Mouse (Mus musculus): Measurements from ENCODE around the gene Fam178b.
"Not testable (repeated sequence)": the region's sequence is repeated elsewhere in the genome, so short reads cannot be mapped to it uniquely, and the experiment has no call there.

Gene Fam178b

DNA sequence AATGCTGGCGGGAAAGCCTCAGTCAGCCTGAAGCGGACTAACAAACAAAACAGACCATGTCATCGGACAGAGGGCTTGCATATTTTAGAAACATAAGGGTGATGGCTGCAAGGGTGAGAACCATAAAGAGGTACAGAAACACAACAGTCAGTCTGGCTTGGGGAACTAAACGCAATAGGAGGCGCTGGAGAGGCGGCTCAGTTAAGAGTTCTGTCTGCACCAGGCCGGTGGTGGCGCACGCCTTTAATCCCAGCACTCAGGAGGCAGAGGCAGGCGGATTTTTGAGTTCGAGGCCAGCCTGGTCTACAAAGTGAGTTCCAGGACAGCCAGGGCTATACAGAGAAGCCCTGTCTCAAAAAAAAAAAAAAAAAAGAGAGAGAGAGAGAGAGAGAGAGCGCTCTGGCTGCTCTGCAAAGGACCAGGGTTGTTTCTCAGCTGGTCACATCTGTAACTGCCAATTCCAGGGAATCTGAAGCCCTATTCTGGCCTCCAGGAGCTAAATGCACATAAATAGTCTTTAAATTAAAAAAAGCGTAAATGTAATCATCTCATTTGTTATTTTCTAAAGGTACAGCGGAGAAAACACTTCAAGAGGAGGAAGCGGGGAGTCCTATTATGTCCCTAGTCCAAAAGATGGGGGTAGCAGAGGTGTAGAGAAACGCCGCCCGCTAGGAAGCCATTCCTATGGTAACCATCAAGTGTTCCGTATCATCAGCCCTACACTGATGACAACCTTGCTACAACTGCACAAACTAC lies 137.0 kb downstream of the Fam178b start:
- in situ Hi-C loops (cut with MboI), result no loop called here

DNA sequence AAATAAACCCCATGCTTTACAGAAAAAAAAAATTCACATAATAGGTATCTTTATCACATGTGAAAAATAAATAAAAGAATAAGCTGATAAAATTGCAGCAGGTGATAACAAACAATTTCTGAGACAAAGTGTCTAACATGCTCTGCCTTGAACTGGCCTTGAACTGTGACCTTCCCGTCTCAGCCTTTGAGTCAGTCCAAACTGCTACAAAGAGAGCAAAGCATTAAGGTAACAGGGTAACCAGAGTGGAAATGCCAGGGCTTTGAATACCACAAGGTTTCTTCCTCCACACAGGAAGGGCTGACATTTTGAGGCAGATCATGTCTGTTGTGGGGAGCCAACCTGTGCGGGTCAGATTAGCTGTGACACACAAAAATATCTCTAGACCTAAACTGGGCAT lies 137.6 kb downstream of the Fam178b start:
- in situ Hi-C loops (cut with MboI), result no loop called here

DNA sequence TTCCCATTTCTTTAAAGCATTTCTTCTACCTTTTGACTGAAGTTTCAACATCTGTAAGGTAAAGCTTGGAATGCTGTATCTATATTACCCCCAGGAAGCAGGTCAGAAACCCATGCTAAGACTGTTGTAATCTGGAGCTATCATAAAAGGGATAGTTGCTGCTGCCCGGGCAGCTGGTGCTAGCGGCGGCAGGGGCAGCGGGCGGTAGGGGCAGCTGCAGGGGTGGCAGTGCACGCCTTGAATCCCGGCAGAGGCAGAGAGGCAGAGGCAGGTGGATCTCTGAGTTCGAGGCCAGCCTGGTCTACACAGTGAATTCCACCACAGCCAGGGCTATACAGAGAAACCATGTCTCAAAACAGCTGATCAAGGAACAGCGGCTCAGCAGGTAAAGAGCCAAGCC lies 140.1 kb downstream of the Fam178b start:
- in situ Hi-C loops (cut with MboI), result no loop called here

DNA sequence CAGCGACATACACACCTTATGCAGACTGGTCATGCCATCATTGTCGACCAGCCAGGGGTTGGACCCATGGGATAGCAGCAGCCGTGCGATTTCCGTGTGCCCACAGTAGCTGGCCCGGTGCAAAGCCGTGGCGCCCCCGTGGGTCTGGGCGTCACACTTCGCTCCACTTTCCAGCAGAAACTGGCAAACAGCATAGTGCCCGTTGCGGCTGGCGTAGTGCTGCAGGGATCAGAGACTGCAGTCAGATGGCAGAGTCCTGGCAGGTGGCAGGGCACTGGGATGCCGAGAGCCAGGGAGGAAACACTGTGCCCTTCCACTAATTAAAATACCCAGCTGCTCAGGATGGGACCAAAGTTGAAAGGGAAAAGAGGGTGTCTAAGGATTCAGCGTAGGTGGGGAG lies 141.1 kb downstream of the Fam178b start:
- in situ Hi-C loops (cut with MboI), result no loop called here

DNA sequence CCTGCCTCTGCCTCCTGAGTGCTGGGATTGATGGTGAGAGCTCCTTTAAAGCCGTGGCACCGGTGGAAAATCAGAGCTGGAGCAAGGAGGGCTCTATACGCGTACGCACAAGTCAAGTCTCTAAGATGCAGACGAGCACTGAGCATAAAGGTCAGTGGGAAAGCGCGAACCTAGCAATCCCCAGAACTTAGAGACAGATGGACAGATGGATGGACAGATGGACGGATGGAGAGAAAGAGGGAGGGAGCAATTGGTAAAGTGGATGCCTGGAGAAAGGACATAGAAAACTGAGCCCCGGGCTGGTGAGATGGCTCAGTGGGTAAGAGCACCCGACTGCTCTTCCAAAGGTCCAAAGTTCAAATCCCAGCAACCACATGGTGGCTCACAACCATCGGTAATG lies 142.2 kb downstream of the Fam178b start:
- in situ Hi-C loops (cut with MboI), result no loop called here

DNA sequence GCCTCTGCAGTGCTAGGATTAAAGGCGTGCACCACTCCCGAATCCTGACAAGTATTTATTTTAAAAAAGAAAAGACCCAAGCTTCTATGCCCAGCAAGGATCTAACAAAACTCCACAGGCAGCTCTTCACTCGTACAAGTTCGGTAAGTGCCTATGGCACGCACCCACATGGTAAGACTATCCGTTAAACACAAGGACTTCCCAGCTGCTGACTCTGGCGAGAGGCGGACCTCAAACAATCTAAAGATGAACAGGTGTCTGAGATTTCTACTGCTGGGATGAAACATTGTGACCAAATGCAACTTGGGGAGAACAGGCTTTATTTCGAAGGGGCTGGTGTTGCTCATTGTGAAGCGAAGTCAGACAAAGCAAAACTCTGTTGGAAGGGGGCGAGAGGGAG lies 142.9 kb downstream of the Fam178b start:
- in situ Hi-C loops (cut with MboI), result no loop called here

DNA sequence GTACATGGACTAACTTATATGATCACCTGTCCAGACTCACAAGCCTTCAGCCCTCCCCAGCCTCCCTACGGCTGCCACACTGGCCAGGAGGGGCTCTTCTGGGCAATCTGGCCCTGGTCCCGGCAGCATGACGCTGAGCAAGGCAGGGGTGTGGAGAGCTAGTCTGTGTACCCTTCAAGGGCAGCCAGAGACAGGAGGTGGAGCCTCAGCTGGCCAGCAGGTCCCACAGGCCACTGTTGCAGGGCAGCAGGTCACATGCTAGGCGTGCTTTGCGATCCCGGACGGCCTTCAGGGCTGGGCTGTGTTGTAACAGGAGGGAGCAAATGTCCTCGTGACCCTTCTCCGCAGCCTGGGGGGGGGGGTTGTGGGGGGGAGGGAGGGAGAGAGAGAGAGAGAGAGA lies 143.8 kb downstream of the Fam178b start, which contains the start of gene Gm42417:
TSS of gene Gm42417 (minus strand) at position 244 of the 400 bp plus-strand sequence.
- in situ Hi-C loops (cut with MboI), result no loop called here

DNA sequence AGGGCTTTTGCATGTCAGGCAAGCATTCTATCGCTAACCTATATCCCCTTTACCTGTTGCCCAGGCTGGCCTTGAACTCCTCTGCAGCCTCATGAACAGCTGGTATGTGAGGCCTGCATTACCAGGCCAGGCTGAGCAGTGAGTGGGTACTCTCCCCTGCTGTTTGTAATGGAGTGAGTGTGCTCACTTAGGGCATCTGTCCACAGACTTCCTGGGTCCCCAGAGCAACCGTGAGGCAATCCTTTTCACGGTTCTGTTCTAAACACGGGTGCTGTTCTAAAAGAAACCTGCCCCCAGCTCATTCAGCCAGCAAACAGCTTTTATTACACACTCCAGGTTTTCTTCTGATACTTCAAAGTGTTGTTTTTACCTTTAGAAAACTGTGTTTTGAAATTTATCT lies 144.3 kb downstream of the Fam178b start:
- in situ Hi-C loops (cut with MboI), result no loop called here

DNA sequence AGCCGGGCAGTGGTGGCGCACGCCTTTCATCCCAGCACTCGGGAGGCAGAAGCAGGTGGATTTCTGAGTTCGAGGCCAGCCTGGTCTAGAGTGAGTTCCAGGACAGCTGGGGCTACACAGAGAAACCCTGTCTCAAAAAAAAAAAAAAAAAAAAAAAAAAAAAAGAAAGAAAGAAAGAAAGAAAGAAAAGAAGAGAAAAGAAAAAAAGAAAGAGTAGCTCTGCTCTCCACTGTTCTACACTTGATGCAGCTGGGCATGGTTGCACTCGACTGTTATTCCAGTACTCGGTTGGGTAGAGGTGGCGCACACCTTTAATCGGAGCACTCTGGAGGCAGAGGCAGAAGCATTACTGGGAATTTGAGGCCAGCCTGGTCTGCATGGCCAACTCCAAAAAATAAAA lies 146.2 kb downstream of the Fam178b start, which contains the start of gene Ankrd23:
TSS of gene Ankrd23 (minus strand) at position 101 of the 400 bp plus-strand sequence.
- in situ Hi-C loops (cut with MboI), result not testable (repeated sequence)

DNA sequence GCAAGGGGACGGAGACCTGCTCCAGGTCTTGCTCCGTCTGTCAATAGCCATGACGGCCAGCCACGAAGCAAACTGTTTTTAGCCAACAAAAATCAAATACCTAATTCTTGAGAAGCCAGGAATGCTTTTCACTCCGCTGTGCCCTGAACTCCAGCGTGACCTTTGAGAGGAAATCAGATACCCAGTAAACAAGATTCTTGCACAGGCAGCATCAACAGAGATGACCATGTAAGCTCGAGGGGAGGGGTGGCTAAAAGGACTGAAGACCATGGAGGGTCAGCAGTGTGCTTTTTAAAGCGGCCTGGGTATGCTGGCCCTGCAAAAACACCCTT lies 146.6 kb downstream of the Fam178b start:
- in situ Hi-C loops (cut with MboI), result no loop called here

DNA sequence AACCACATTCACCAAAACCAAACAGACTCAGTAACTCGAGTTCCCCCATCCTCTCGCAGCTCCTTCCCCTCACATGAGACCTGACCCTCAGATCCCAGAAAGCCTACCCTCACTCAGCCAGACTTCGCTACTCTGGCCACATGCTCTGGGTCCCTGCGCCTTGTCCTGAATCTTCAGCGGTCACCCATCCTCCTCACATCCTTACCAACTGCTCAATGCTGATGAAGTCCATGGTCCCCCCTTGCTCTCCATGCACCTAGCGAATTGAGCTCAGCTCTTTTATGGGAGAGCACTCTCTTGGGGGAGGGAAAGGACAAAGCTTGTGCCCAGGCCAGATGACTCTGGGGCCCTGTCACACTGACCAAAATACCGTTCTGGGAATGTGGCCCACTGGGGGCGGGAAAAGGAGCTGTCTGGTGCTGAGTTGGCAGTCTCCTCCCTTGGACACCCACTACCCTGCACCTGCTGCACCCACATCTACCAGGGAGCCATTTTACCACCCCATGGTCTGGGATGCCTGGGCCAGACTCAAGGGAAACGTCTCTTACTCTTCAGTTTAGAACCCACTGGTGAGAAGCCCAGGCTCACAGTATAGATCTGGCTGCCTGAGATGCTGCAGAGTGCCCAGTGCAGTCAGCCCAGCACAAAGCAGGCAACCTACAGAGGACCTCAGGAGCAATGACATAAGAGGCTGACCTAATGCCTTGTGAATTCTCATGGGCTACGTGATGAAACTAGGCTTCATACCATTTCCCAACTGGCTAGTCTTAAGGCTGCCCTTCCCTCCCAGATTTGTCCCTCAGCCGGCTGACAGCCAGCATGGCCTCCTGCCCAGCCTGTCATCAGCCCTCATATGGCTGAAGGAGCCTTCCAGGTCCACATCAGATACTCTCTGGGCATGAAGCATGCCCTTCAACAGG lies 147.2 kb downstream of the Fam178b start:
- in situ Hi-C loops (cut with MboI), result no loop called here

DNA sequence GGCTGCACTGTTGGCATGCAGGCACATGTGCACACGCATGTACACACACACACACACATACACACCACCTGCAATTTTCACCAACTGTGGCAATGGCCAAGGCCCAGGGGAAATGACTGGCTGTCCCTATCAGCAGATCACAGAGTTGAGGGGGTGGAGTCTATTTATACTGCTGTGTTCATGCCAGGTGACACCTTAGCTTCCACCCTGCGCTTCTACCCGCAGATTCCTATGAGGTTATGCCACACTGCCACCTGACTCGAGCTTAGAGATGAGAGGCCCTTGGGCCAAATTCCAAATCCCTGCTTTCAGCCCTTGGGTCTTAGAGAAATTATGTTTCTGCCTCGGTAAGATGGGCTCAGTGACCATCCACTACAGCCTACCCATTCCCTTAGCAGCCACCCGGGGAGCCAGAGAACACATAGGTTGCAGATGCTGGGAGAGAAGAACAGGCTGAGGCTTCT lies 148.4 kb downstream of the Fam178b start:
- in situ Hi-C loops (cut with MboI), result no loop called here

DNA sequence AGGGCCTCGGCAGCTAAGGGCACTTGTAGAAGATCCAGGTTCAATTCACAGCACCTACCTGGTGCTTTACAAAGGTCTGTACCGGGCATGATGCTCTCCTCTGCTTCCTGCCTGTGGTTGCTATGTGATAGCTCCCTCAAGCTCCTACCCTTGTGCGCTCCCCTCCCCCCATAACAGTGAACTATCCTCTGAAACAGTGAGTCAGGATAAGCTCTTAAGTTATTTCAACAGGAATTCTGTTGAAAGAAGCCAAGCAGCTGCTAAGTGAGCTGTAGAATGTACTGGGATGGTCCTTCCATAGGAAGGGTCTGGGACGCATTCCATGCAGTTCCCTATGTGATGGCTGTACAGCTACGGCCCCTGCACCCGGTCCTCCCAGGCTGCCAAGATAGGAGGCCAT lies 149.4 kb downstream of the Fam178b start:
- in situ Hi-C loops (cut with MboI), result no loop called here

DNA sequence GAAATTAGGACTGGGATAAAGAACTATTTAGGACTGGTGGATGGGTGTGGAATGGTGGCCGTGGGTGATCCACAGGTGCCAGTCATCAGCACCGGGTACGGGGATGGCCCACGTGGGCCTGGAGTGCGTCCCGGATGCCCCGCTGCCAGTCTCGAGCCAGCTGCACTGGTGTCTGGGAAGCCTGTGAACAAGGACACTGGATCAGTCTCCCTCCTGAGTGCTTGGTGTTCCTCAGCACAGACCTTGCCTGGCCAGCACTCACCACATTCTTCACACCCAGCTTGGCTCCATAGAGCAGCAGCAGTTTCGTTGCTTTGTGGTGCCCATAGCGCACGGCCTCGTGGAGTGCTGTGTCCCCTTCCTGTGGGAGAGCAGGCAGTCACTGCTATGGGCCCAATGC lies 151.5 kb downstream of the Fam178b start:
- in situ Hi-C loops (cut with MboI), result no loop called here

DNA sequence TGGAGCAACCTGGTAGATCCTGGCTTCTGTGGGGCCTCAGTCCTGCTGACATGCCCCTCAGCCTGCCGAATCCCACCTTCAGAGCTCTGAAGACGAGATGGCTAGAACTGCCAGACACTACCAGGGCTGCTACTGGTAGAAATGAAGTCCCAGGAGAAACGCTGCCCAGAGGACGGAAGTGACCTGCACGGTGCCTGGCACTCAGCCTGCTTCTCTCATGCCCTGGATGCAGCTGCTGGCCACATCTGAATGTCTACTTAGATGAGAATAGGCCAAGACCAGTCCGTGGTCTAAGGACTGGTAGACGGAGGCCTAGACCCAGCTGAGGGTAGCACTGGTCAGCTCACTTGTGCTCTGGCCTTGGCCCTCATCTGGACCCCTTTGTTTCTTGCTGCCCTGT lies 152.0 kb downstream of the Fam178b start:
- in situ Hi-C loops (cut with MboI), result no loop called here

DNA sequence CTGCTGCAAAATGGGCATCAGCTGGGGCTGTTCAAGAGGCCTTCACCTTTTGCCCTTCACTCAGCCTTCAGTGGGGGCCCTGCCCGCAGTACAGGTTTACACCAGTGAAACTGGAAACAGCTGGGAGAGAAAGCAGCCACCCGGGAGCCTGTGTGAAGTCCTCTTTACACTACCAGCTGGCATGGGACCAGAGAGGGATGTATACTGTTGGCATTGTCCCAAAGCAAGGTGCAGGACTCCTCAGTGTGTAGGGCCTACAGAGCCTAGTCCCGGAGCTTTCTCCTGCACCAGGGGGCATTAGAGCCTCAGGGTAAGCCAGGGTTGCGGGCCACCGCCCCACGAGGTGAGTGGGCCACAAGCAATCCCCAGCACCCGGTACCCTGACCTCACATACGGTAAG lies 152.5 kb downstream of the Fam178b start:
- in situ Hi-C loops (cut with MboI), result no loop called here

DNA sequence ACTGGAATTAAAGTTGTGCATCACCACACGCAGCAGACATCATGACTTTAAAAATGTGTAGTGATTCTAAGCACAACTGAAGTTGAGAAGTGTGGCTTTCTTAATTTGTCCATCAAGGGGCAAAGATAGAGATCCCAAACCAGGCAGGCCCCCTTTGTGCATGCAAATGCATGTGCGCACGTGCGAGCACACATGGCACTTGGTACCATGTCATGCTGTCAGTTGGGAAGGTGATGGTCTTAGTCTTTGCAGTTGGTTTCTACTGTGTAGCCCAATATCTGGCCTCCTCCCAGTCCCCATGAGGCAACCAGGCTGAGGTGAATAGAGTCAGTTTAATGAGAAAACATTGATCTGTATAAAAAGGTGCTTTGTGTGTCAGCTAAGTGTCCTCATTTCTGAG lies 153.1 kb downstream of the Fam178b start:
- in situ Hi-C loops (cut with MboI), result no loop called here

DNA sequence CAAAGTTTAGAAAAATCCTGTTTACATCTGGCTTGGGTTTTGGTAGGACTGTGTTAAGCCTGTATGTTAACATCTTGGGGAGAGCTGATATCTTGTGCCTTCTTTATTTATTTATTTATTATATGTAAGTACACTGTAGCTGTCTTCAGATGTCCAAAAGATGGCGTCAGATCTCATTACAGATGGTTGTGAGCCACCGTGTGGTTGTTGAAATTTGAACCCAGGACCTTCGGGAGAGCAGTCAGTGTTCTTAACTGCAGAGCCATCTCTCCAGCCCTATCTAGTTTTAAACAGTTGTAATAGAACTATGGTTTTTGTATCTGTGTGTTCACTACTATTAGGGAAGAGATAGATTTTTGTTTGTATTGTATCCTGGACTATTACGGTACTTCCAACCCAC lies 153.7 kb downstream of the Fam178b start:
- in situ Hi-C loops (cut with MboI), result no loop called here

DNA sequence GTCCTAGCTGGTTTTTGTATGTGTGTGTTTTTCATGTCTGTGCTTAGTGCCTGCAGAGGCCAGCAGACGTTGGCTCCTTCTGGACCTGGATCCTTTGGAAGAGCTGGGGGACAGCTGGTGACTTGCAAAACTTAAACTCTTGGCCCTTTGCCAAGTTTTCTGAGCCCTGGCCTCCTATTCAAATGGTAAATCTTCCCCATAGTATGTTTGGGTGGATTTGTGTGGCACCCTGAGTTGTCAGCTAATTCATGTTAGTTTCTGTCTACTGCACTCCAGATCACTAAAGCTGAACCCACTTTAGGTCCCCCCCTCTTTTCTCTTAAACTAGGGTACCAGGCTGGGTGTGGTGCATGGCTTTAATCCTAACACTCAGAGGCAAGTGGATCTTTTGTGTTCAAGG lies 154.6 kb downstream of the Fam178b start:
- in situ Hi-C loops (cut with MboI), result no loop called here

DNA sequence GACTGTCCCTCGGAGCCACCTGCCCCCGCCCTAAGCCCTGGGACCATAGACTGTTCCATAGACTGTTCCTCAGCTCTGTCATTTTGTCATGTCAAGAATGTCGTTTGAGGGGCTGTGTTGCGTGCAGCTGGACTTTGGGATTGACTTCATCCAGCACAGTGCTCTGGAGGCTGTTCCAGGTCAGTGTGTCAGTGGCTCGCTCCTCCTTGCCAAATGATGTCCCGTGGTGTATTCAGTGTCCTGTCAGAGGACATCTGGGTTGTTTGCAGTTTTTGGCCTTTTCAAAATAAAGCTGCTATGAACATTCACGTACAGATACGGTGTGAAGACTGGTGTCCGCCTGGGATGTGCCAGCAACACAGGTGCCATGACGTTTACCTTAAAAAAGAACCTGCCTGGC lies 156.1 kb downstream of the Fam178b start:
- in situ Hi-C loops (cut with MboI), result no loop called here

DNA sequence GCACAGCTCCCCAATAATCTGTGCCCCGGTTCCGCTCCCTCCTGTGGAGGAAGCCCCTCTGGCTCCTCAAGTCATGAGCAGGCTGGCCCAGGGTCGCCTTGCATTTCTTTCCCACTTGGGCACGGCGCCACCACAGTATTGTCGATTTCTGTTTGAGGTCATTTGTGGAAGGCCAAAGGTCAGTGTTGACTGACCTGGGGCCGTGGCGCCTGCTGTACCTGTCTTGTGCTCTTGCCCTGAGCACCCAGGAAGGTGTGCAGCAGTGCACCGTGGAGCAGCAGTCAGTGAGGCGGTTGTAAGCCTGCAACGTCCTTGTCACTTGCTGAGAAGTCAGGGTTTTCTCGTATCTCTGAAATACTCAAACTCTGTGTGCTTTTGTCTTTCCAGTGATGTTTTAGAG lies 157.2 kb downstream of the Fam178b start:
- in situ Hi-C loops (cut with MboI), result no loop called here

DNA sequence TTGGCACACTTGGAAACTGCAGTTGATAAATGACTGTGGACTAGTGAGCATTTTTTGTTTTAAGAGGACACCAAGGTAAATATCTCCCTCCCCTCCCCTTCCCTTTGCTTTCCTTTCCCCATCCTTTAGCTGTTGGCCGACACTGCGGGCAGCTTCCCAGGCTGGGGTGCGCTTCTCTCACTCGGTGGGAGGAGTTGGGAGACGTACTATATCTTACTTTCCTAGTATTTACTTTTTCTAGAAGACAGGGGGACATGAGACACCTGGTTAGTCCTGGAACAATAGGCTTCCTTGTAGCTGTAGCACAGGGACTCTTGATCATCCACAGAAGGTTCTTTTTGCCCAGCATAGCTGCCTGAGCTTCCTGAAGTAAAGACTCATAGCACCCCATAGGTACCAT lies 158.9 kb downstream of the Fam178b start:
- in situ Hi-C loops (cut with MboI), result no loop called here
